Mouse (Mus musculus) thymus, adult 2 months (tissue): Measurements from ENCODE around the gene Scn4b.

Experiments
- CTCF ChIP-seq: fragments of 200-500 bp; IDR thresholded peaks from 2 replicates; pipeline ENCODE4 v1.5.1; 2012; ENCODE audit warnings: mild to moderate bottlenecking, control low read depth, low read length, moderate library complexity, borderline replicate concordance; ENCODE audit not compliant: control insufficient read depth, poor library complexity, insufficient read depth; ENCODE audit errors: extremely low read depth
- POLR2A ChIP-seq: fragments of 200-500 bp; IDR thresholded peaks from 2 replicates; pipeline ENCODE4 v1.6.1; 2012; ENCODE audit warnings: mild to moderate bottlenecking, low read length, control low read depth, moderate library complexity; ENCODE audit not compliant: control insufficient read depth, poor library complexity, insufficient read depth; ENCODE audit errors: extremely low read depth

DNA sequence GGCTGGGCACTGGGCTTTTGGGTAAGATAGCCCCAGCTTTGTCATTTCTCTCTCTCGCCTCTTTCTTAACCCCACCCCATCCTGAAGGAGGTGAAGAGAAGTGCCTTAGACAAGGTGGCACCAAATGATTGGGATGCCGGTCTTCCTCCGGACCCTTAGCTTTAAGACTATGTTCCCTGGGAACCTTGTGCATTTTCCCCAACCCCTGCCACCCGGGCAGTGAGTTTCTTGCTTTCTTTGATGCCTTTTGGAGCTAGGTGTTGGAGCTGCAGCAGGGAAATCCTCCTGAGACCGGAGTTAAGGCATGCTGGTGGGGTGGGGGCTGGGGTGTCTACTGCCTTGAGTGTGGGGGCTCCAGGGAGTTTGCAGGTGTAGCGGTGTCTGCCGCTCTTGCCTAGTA, 887 bp downstream of the Scn4b start:
- TF ChIP-seq CTCF (no peak), POLR2A (no peak)
